Mouse (Mus musculus) cerebellum, adult 9-10 months (tissue): Measurements from ENCODE around the gene AA986860.
A peak's percentile ranks its signal among the peaks of the same experiment; 100 is the strongest.

ENCODE experiments used
- DNase-seq: peaks from one replicate; pipeline ENCODE4 v3.0.0; 2022

Gene AA986860

GRCm38 (mm10) chr1:130737411-130737881 lies 5.7 kb downstream of the AA986860 start:
- DNase-seq = no peak

- DNase-seq = no peak
Measured at GRCm38 (mm10) chr1:130737916-130738315, 6.1 kb downstream of the AA986860 start.

- DNase-seq = no peak
Measured at GRCm38 (mm10) chr1:130738551-130739106, 6.9 kb downstream of the AA986860 start.

GRCm38 (mm10) chr1:130739636-130740035 lies 7.9 kb downstream of the AA986860 start:
- DNase-seq = no peak

GRCm38 (mm10) chr1:130740227-130740648 lies 8.5 kb downstream of the AA986860 start:
- peak; percentile 62 for DNase-seq

- no peak for DNase-seq
Measured at GRCm38 (mm10) chr1:130740781-130741720, 9.3 kb downstream of the AA986860 start.

GRCm38 (mm10) chr1:130742201-130742600 lies 10.4 kb downstream of the AA986860 start:
- no peak for DNase-seq

- no peak for DNase-seq
Measured at GRCm38 (mm10) chr1:130743775-130744174, 12.0 kb downstream of the AA986860 start.

GRCm38 (mm10) chr1:130744217-130744616 lies 12.4 kb downstream of the AA986860 start:
- DNase-seq = no peak

- DNase-seq = no peak
Measured at GRCm38 (mm10) chr1:130744961-130745360, 13.2 kb downstream of the AA986860 start.

GRCm38 (mm10) chr1:130745591-130745990 lies 13.8 kb downstream of the AA986860 start:
- no peak for DNase-seq

GRCm38 (mm10) chr1:130746819-130747218 lies 15.0 kb downstream of the AA986860 start:
- no peak for DNase-seq

- DNase-seq = no peak
Measured at GRCm38 (mm10) chr1:130759689-130760088, 27.9 kb downstream of the AA986860 start.

GRCm38 (mm10) chr1:130761597-130761996 lies 29.8 kb downstream of the AA986860 start:
- no peak for DNase-seq

GRCm38 (mm10) chr1:130762045-130762760 lies 30.4 kb downstream of the AA986860 start:
- DNase-seq = no peak

- no peak for DNase-seq
Measured at GRCm38 (mm10) chr1:130764027-130764461, 32.3 kb downstream of the AA986860 start.

GRCm38 (mm10) chr1:130767066-130767465 lies 35.3 kb downstream of the AA986860 start:
- DNase-seq = no peak

- no peak for DNase-seq
Measured at GRCm38 (mm10) chr1:130769925-130770324, 38.1 kb downstream of the AA986860 start.

- no peak for DNase-seq
Measured at GRCm38 (mm10) chr1:130770487-130770886, 38.7 kb downstream of the AA986860 start.

GRCm38 (mm10) chr1:130770981-130771494 lies 39.3 kb downstream of the AA986860 start:
- DNase-seq = no peak

- no peak for DNase-seq
Measured at GRCm38 (mm10) chr1:130775234-130775633, 43.5 kb downstream of the AA986860 start.

GRCm38 (mm10) chr1:130775691-130776331 lies 44.0 kb downstream of the AA986860 start:
- DNase-seq = no peak
